Mouse (Mus musculus): ENCODE data around the gene Mylk3. TPM values are rescaled to one million over a fixed set of nuclear protein-coding genes. Genes with fewer than 3 reads are reported as not detected.

Mylk3 gene
- total RNA-seq, 1 experiment from 2014 or later = 0.61 TPM

GRCm38 (mm10) chr8:85380824-85381209, 5.3 kb downstream of the Mylk3 start:
- DNase-seq = no peak

GRCm38 (mm10) chr8:85380123-85380823, 5.9 kb downstream of the Mylk3 start:
- DNase-seq = no peak

- DNase-seq = no peak
These were observed 6.9 kb downstream of the Mylk3 start for GRCm38 (mm10) chr8:85379142-85379781.

GRCm38 (mm10) chr8:85376516-85376915, 9.6 kb downstream of the Mylk3 start:
- DNase-seq = no peak

- no peak for DNase-seq
These were observed 11.9 kb downstream of the Mylk3 start for GRCm38 (mm10) chr8:85374286-85374685.

- DNase-seq = no peak
These were observed 12.6 kb downstream of the Mylk3 start for GRCm38 (mm10) chr8:85373435-85374039.

- no peak for DNase-seq
These were observed 13.7 kb downstream of the Mylk3 start for GRCm38 (mm10) chr8:85372465-85372839.

- no peak for DNase-seq
These were observed 14.2 kb downstream of the Mylk3 start for GRCm38 (mm10) chr8:85371736-85372464.

- DNase-seq = no peak
These were observed 21.0 kb downstream of the Mylk3 start for GRCm38 (mm10) chr8:85365176-85365575.

GRCm38 (mm10) chr8:85364628-85365027, 21.5 kb downstream of the Mylk3 start:
- no peak for DNase-seq

GRCm38 (mm10) chr8:85363406-85363805, 22.7 kb downstream of the Mylk3 start:
- DNase-seq = no peak

- DNase-seq = no peak
These were observed 23.9 kb downstream of the Mylk3 start for GRCm38 (mm10) chr8:85362211-85362610.

GRCm38 (mm10) chr8:85353287-85353686, 32.9 kb downstream of the Mylk3 start:
- no peak for DNase-seq

- DNase-seq = no peak
These were observed 46.1 kb downstream of the Mylk3 start for GRCm38 (mm10) chr8:85339871-85340573.

- no peak for DNase-seq
These were observed 48.5 kb downstream of the Mylk3 start for GRCm38 (mm10) chr8:85337681-85338080.

- DNase-seq = no peak
These were observed 49.8 kb downstream of the Mylk3 start for GRCm38 (mm10) chr8:85336211-85336933.

GRCm38 (mm10) chr8:85335105-85335504, 51.0 kb downstream of the Mylk3 start:
- DNase-seq = no peak

- no peak for DNase-seq
These were observed 56.6 kb downstream of the Mylk3 start for GRCm38 (mm10) chr8:85329506-85329905.

- DNase-seq = no peak
These were observed 59.1 kb downstream of the Mylk3 start for GRCm38 (mm10) chr8:85327036-85327435.

- DNase-seq = no peak
These were observed 63.1 kb downstream of the Mylk3 start for GRCm38 (mm10) chr8:85323084-85323483.

- no peak for DNase-seq
These were observed 64.2 kb downstream of the Mylk3 start for GRCm38 (mm10) chr8:85321981-85322380.

GRCm38 (mm10) chr8:85318534-85318933, 67.6 kb downstream of the Mylk3 start:
- DNase-seq = no peak

Measured in adrenal gland, postnatal 25 days (tissue).